Mouse (Mus musculus): Measurements from ENCODE around the gene Pde1a.

Gene Pde1a

GRCm38 (mm10) chr2:80046751-80047513 is 82.3 kb downstream of the Pde1a start:
- in situ Hi-C loops (cut with MboI; ENCODE audit: low sequenced_read_pairs), result no loop called here

GRCm38 (mm10) chr2:80038642-80039445 is 90.4 kb downstream of the Pde1a start:
- in situ Hi-C loops (cut with MboI; ENCODE audit: low sequenced_read_pairs), result no loop called here

- in situ Hi-C loops (cut with MboI; ENCODE audit: low sequenced_read_pairs), result no loop called here
These were observed 91.3 kb downstream of the Pde1a start for GRCm38 (mm10) chr2:80037971-80038370.

- in situ Hi-C loops (cut with MboI; ENCODE audit: low sequenced_read_pairs), result no loop called here
These were observed 100.2 kb downstream of the Pde1a start for GRCm38 (mm10) chr2:80029051-80029450.

GRCm38 (mm10) chr2:80026053-80026452 is 103.2 kb downstream of the Pde1a start:
- in situ Hi-C loops (cut with MboI; ENCODE audit: low sequenced_read_pairs), result no loop called here

GRCm38 (mm10) chr2:80025597-80025996 is 103.7 kb downstream of the Pde1a start:
- in situ Hi-C loops (cut with MboI; ENCODE audit: low sequenced_read_pairs), result no loop called here

- in situ Hi-C loops (cut with MboI; ENCODE audit: low sequenced_read_pairs), result no loop called here
These were observed 104.2 kb downstream of the Pde1a start for GRCm38 (mm10) chr2:80025038-80025437.

GRCm38 (mm10) chr2:80014161-80014560 is 115.1 kb downstream of the Pde1a start:
- in situ Hi-C loops (cut with MboI; ENCODE audit: low sequenced_read_pairs), result no loop called here

GRCm38 (mm10) chr2:80013060-80013459 is 116.2 kb downstream of the Pde1a start:
- in situ Hi-C loops (cut with MboI; ENCODE audit: low sequenced_read_pairs), result no loop called here

GRCm38 (mm10) chr2:79999168-79999567 is 130.1 kb downstream of the Pde1a start:
- in situ Hi-C loops (cut with MboI; ENCODE audit: low sequenced_read_pairs), result no loop called here

- in situ Hi-C loops (cut with MboI; ENCODE audit: low sequenced_read_pairs), result no loop called here
These were observed 130.8 kb downstream of the Pde1a start for GRCm38 (mm10) chr2:79998460-79998859.

GRCm38 (mm10) chr2:79991642-79992041 is 137.6 kb downstream of the Pde1a start:
- in situ Hi-C loops (cut with MboI; ENCODE audit: low sequenced_read_pairs), result no loop called here

- in situ Hi-C loops (cut with MboI; ENCODE audit: low sequenced_read_pairs), result no loop called here
These were observed 145.5 kb downstream of the Pde1a start for GRCm38 (mm10) chr2:79983778-79984177.

GRCm38 (mm10) chr2:79983222-79983632 is 146.0 kb downstream of the Pde1a start:
- in situ Hi-C loops (cut with MboI; ENCODE audit: low sequenced_read_pairs), result no loop called here

GRCm38 (mm10) chr2:79981781-79982180 is 147.5 kb downstream of the Pde1a start:
- in situ Hi-C loops (cut with MboI; ENCODE audit: low sequenced_read_pairs), result no loop called here

- in situ Hi-C loops (cut with MboI; ENCODE audit: low sequenced_read_pairs), result no loop called here
These were observed 150.3 kb downstream of the Pde1a start for GRCm38 (mm10) chr2:79978992-79979391.

GRCm38 (mm10) chr2:79977259-79977658 is 152.0 kb downstream of the Pde1a start:
- in situ Hi-C loops (cut with MboI; ENCODE audit: low sequenced_read_pairs), result no loop called here

GRCm38 (mm10) chr2:79975947-79976346 is 153.3 kb downstream of the Pde1a start:
- in situ Hi-C loops (cut with MboI; ENCODE audit: low sequenced_read_pairs), result no loop called here

- in situ Hi-C loops (cut with MboI; ENCODE audit: low sequenced_read_pairs), result no loop called here
These were observed 157.0 kb downstream of the Pde1a start for GRCm38 (mm10) chr2:79972271-79972670.

- in situ Hi-C loops (cut with MboI; ENCODE audit: low sequenced_read_pairs), result no loop called here
These were observed 159.7 kb downstream of the Pde1a start for GRCm38 (mm10) chr2:79969594-79969993.

- in situ Hi-C loops (cut with MboI; ENCODE audit: low sequenced_read_pairs), result no loop called here
These were observed 162.4 kb downstream of the Pde1a start for GRCm38 (mm10) chr2:79966681-79967506.
